Mouse (Mus musculus) gastrocnemius, postnatal 25 days (tissue): ENCODE measurements around the gene Diaph3. TPM values are rescaled to one million over a fixed set of nuclear protein-coding genes. Genes with fewer than 3 reads are reported as not detected.
"Not testable (repeated sequence)": the region's sequence is repeated elsewhere in the genome, so short reads cannot be mapped to it uniquely, and the experiment has no call there.

ENCODE experiments used
- DNase-seq: peaks from one replicate; pipeline ENCODE4 v3.0.0; 2022
- total RNA-seq, 2 experiments: library from RNA; stranded (reverse); gene quantifications; 1 replicate in 1 of 2; 2 replicates in 1 of 2; pipeline ENCODE4 v1.2.3; 2021

The Diaph3 gene
- total RNA-seq, 2 experiments from 2014 or later: 0.36 to 0.72 TPM

GRCm38 (mm10) chr14:86738916-86739315, 402.1 kb downstream of the Diaph3 start:
- DNase-seq: no peak

- DNase-seq: no peak
These were observed 404.4 kb downstream of the Diaph3 start for GRCm38 (mm10) chr14:86736646-86737045.

DNA sequence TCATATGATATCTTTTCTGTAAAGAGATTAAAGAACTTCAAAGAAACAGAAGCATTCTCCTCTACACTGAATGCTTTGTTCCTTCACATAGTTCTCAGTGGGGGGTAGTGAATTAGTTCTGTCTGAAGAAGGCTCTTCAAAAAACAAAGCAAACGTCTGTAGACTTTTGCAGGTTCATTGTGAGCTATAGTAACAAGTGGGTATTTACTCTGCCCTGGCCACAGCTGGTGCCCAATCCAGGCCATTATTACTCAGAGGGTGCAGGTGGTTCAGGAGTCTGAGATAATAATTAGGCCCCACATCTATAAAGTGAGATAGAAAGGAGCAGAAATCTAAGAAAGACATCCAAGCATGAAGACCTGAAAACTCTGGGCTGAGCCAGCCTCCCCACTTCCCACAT, 409.7 kb downstream of the Diaph3 start:
- DNase-seq: no peak

DNA sequence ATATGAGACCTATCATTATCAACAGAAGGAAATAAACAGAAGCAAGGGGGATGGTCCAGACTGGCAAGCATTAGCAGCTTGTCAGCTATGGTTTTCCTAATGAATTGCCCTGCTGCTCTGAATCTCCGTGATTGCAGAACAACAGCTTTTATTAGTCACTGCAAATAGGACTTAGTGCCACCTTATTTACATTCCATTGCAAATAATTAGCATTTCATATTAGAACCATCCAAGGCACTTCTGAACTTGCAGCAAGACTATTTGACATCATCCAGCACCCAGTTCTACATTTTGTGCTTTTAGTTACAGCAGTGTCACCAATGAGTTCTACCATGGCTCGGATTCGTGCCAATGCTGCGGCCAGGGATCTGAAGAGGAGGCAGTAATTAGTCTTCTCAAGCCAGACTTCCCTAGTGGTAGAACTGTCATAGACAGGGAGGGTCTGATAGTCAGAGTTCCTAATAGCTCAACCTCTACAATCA, 411.4 kb downstream of the Diaph3 start:
- DNase-seq: no peak

GRCm38 (mm10) chr14:86727538-86728045, 413.4 kb downstream of the Diaph3 start:
- no peak for DNase-seq

DNA sequence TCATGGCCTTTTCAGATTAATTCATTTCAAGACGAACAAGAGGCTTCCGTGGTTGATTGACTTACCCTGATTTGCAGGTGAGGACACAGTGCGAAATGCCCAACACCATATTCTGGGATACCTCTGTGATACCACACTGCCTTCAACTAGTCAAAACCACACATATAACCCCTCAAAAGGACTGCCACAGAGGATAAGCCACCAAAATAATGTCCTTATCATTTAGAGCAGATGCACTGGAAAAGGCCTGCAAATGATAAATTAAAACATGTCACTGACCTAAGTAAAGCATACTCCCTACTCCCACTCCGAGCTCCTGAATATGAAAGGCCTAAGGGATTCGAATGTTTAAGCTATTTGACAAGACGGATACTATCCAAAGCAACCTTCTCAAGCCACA, 419.3 kb downstream of the Diaph3 start:
- no peak for DNase-seq

DNA sequence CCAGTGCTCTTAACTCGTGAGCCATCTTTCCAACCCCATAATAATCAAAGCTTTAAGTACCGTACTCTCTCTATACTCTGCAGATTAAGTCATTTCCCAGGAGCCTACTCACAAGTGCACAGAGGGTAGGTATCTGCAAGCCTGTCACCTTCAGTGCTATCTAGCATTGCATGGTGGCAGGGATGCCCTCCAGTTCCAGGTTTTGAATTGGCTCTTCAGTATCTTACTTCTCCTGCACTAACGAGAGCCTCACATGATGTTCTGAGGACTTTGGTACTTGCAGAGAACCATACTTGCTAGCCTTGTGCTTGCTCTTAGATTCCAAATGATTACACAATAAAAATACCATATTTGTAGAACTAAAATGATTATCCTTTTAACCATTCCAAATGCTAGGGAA, 420.0 kb downstream of the Diaph3 start:
- DNase-seq: no peak

DNA sequence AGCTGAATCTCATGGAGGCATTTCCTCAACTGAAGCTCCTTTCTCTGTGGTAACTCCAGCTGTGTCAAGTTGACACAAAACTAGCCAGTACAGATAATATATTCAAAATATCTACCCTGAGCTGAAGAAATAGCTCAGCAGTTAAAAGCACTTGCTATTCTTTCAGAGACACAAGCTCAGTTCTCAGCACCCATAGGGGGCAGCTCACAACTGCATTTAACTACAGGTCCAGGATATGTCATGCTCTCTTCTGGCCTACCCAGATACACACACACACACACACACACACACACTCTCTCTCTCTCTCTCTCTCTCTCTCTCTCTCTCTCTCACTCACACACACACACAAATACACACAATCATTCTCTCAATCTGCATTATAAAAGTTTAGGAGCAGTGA, 420.6 kb downstream of the Diaph3 start:
- DNase-seq: not testable (repeated sequence)

- DNase-seq: no peak
These were observed 426.8 kb downstream of the Diaph3 start for GRCm38 (mm10) chr14:86714088-86714690.

GRCm38 (mm10) chr14:86704080-86704479, 437.0 kb downstream of the Diaph3 start:
- no peak for DNase-seq

- no peak for DNase-seq
These were observed 439.9 kb downstream of the Diaph3 start for GRCm38 (mm10) chr14:86701145-86701544.

GRCm38 (mm10) chr14:86697887-86698286, 443.1 kb downstream of the Diaph3 start:
- DNase-seq: no peak

GRCm38 (mm10) chr14:86692714-86693113, 448.3 kb downstream of the Diaph3 start:
- no peak for DNase-seq

DNA sequence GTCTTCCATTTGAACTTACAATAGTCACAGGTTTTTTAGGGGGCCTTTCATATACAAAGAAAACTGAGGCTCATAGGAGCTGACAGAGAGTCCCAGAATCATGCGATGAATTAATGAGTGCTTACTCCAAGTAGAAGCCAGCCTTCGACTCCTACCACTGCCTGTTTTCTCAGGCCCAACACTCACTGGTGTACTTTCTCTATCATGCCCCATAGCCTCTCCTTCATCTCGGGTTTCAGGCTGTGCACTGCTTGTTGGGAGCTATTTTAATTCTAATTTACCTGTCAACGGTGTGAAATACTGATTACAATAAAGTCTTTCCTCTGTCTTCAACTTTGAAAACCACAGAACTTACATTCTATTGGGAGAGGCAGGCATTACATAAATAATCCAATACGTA, 449.7 kb downstream of the Diaph3 start:
- DNase-seq: no peak

GRCm38 (mm10) chr14:86684585-86685503, 456.2 kb downstream of the Diaph3 start:
- no peak for DNase-seq

GRCm38 (mm10) chr14:86681951-86682350, 459.1 kb downstream of the Diaph3 start:
- no peak for DNase-seq

GRCm38 (mm10) chr14:86678992-86679391, 462.0 kb downstream of the Diaph3 start:
- no peak for DNase-seq

DNA sequence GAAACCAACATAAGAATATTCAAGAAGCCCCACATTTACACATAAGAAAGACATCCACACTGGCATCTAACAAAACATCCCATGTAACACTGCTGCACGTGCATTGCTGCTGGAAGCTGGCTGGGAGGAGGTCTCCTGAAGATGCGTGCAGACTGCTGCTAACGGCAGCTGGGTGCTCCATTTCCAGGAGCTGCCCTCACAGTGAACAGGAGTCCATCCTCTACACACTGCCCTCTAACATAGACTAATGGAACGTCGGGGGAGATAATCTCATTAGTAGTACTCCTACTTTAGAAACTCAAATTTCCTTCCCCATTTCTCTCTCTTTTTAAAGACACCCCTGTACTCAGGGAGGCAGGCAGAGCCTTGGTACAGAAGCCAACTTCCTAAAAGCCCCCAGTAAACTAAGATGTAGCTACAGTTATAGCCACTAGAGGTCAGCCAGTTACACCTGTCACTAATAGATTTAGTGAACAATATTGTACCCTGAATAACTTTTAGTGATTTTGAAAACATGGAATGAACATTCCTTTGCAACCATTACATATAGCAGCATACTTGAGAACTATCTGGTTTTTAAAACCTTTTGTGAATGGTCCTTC, 462.8 kb downstream of the Diaph3 start:
- no peak for DNase-seq

DNA sequence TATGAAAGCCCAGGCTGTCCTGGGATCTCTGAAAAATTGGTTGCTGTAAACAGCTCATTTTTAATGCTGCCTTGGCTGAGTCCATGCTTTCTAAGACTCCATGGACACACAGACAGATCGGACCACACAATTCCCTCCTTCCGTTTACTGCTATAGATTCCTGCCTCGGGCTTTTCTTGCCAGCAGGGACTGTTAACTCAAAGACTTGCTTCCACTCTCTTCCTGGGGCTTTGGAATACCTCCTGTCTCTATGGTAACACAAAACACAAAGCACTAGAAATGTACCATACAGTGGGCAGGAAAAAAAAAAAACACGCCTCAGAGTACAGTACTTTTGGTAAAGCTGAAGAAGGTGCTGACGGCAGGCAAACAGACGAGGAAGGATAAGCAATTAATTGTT, 464.0 kb downstream of the Diaph3 start:
- no peak for DNase-seq

DNA sequence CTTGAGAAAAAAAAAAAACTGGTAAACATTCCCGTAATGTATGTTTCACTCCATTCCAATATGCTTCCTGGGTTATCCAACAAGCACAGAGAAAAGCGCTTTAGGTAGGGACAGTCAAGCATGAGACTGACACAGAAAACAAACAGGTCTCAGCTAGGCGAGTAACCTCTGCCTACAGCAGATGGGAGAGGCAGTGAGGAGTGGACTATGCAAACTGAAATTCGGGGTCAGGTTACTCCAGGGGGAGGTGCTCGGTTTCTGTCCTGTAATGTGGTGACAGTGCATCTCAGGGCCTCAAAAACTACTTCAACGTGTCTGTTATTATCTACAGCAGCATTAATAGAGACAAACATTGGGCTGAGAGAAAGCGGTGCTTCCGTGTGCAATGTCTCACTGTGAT, 465.7 kb downstream of the Diaph3 start:
- no peak for DNase-seq

DNA sequence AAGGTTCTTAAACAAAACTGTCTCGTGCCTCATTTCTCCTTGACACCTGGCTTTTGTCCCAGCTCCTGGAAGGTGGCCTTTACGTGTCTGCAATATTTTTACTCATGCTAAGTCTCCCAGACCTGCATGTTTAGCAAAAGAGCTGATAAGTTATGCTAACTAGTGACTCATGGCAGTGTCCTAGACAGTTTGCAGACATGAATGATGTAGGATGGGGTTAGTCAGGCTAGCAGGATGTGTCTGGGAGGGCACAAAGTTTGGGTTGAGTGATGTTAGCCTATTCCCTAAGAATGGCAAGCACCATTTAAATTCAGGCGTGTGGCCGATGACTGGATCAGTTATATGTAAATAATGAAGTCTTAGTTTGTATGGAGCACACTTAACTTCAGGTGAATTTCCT, 478.2 kb downstream of the Diaph3 start:
- DNase-seq: no peak

DNA sequence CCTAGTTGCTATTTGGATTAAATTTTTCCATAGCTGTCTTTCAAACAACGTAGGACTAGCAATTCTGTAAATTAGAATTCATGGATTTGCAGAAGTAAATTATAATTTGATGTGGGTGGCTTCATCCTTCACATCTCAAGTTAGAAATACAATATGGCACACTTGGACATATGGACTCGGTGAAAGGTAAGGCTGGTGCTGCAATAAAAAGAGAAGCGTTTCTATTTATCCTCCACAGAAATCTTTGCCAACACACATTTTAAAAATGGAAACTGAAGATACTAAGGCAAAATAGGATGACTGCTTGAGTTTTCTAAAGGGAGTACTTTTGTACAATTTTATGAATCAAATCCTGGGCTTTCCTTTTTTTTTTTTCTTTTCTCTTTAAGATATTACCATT, 480.5 kb downstream of the Diaph3 start:
- no peak for DNase-seq

GRCm38 (mm10) chr14:86656262-86656661, 484.8 kb downstream of the Diaph3 start:
- DNase-seq: no peak
